Mouse (Mus musculus) midbrain, embryonic 14.5 days (tissue): ENCODE measurements around the gene Pparg. TPM values are rescaled to one million over a fixed set of nuclear protein-coding genes. Genes with fewer than 3 reads are reported as not detected.

Source experiments
- ATAC-seq: fragments of 200-750 bp; cut with Nextera tagmentation; 2 replicates; pipeline ENCODE4 v1.8.0; 2017; ENCODE audit warnings: moderate number of reproducible peaks, moderate library complexity; ENCODE audit not compliant: low FRiP score, low TSS enrichment
- DNase-seq: peaks from one replicate; pipeline ENCODE4 v3.0.0-alpha.2; 2015
- H3K27ac ChIP-seq: fragments of 300-500 bp; sonication (generic); replicated peaks from 2 replicates; pipeline ENCODE4 v1.5.1; 2014; ENCODE audit warnings: mild to moderate bottlenecking, low read depth, low read length, moderate library complexity
- H3K27me3 ChIP-seq: fragments of 300-500 bp; sonication (generic); 2 replicates; pipeline ENCODE4 v1.6.1; 2014; ENCODE audit warnings: low read length, control low read depth, mixed read lengths; ENCODE audit not compliant: control insufficient read depth, insufficient read depth
- H3K36me3 ChIP-seq: fragments of 300-500 bp; sonication (generic); 2 replicates; pipeline ENCODE4 v1.6.1; 2014; ENCODE audit warnings: low read length, control low read depth; ENCODE audit not compliant: control insufficient read depth, insufficient read depth
- H3K4me1 ChIP-seq: fragments of 300-500 bp; sonication (generic); 2 replicates; pipeline ENCODE4 v1.6.1; 2014; ENCODE audit warnings: mild to moderate bottlenecking, antibody characterized with exemption, low read length, control low read depth; ENCODE audit not compliant: control insufficient read depth, insufficient read depth
- H3K4me2 ChIP-seq: fragments of 300-500 bp; sonication (generic); 2 replicates; pipeline ENCODE4 v1.6.1; 2014; ENCODE audit warnings: mild to moderate bottlenecking, low read length, moderate library complexity
- H3K4me3 ChIP-seq: fragments of 300-500 bp; sonication (generic); replicated peaks from 2 replicates; pipeline ENCODE4 v1.5.1; 2014; ENCODE audit warnings: low read depth, low read length
- H3K9ac ChIP-seq: fragments of 300-500 bp; sonication (generic); replicated peaks from 2 replicates; pipeline ENCODE4 v1.6.1; 2014; ENCODE audit warnings: mild to moderate bottlenecking, low read length, moderate library complexity
- H3K9me3 ChIP-seq: fragments of 300-500 bp; sonication (generic); 2 replicates; pipeline ENCODE4 v1.6.1; 2016; ENCODE audit warnings: low read length, control low read depth, mixed read lengths; ENCODE audit not compliant: control insufficient read depth
- WGBS: fragments of 180-500 bp; shearing (Covaris S2); extraction: QIAGEN DNeasy Blood & Tissue Kit; methylation state at CpG from one replicate; pipeline ENCODE4 v1.1.7; 2014; 5-methylcytosine and 5-hydroxymethylcytosine counted together
- polyA plus RNA-seq: library from polyadenylated mRNA; unstranded; fragments of >200 nt; fragmentation: Nextera tagmentation; extraction: Ambion mirVana; gene quantifications from 2 replicates; pipeline ENCODE4 v1.2.1, GENCODE M21; 2014

Gene Pparg
- polyA plus RNA-seq, 1 experiment from 2014 or later: 0.36 TPM

DNA sequence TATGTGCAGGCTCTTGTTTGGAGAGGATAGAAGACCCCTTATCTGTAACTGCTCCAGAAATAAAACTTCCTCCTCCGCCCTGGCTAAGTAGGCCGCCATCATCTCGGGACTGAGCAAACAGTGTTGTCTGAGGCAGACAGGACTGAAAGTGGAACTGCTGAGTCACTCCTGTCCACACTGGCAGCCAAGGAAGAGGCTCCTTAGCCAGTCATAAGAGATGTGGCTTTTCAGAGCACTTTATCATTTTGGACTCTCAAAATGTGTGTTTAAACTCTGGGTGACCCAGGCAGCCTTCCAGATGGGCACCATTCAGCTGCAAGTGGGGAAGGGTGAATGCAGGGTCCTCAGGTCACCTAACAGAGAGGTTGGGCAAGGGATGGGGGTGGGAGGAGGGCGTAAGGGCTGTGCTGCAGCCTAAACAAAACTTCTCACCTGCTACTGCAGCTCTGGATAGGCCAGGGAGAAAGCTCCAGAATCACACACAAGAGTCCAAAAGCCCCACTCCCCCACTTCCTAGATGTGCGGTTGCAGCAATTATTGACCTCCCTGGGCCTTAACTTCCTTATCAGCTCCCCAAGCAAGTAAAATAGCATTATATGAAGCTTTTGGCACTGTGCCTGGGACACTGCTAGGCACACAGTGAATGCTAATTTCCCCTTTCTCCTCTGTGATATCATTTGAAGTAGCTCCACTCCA is 119.7 kb downstream of the Pparg start:
- Histone ChIP-seq H3K27ac (no peak overlapping the region), H3K27me3 (peaks cover 15% of the 10 kb centered on the region), H3K4me2 (no peak overlapping the region), H3K9me3 (no peaks in the 10 kb centered on the region), H3K4me3 (no peak overlapping the region), H3K36me3 (no peaks in the 10 kb centered on the region), H3K4me1 (0 out of 2 replicates have a peak, but pooled peaks cover 4% of the 10 kb centered on the region), H3K9ac (no peak overlapping the region)
- DNase-seq (peak; percentile 8), ATAC-seq (no peak)
- 28% methylated on average over 5 of the region's 5 CpGs for WGBS

DNA sequence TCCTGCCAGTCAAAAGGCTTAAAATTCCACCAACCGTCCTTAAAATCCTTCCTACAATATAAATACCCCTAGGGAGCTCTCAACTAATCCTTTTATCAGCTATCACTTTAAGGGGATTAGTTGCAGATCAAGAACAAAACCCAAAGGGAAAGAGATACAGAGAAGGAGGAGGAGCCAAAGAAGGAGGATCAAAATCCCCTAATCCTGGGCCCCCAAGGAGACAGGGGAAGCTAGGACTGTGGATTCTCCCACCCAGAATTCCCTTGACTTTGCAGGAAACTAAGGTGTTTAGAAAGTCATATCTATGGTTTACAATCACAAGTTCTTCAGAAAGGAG is 120.2 kb downstream of the Pparg start:
- H3K9ac ChIP-seq: no peak overlapping the region
- H3K9me3 ChIP-seq: no peaks in the 10 kb centered on the region
- 0% methylated on average over 1 of the region's 1 CpGs for WGBS
- no peaks in the 10 kb centered on the region for H3K36me3 ChIP-seq
- H3K4me1 ChIP-seq: 0 out of 2 replicates have a peak, but pooled peaks cover 4% of the 10 kb centered on the region
- peaks cover 15% of the 10 kb centered on the region for H3K27me3 ChIP-seq
- peak; percentile 80 for DNase-seq
- no peak overlapping the region for H3K4me3 ChIP-seq
- no peak overlapping the region for H3K4me2 ChIP-seq
- H3K27ac ChIP-seq: no peak overlapping the region
- no peak; the same call in 1 of the 2 replicates for ATAC-seq

GRCm38 (mm10) chr6:115481603-115482002 is 120.9 kb downstream of the Pparg start:
- Histone ChIP-seq H3K4me1 (0 out of 2 replicates have a peak, but pooled peaks cover 4% of the 10 kb centered on the region), H3K36me3 (no peaks in the 10 kb centered on the region), H3K4me3 (no peak overlapping the region), H3K9me3 (no peaks in the 10 kb centered on the region), H3K4me2 (no peak overlapping the region), H3K9ac (no peak overlapping the region), H3K27me3 (peaks cover 15% of the 10 kb centered on the region), H3K27ac (no peak overlapping the region)
- 26% methylated on average over 3 of the region's 3 CpGs for WGBS
- ATAC-seq (no peak), DNase-seq (peak; percentile 3)

- Histone ChIP-seq H3K36me3 (no peaks in the 10 kb centered on the region), H3K4me1 (0 out of 2 replicates have a peak, but pooled peaks cover 3% of the 10 kb centered on the region), H3K27ac (no peak overlapping the region), H3K4me2 (no peak overlapping the region), H3K27me3 (peaks cover 15% of the 10 kb centered on the region), H3K4me3 (no peak overlapping the region), H3K9me3 (no peaks in the 10 kb centered on the region), H3K9ac (no peak overlapping the region)
- DNase-seq (no peak), ATAC-seq (no peak)
- 82% methylated on average over 6 of the region's 6 CpGs for WGBS
Observed at GRCm38 (mm10) chr6:115485635-115486034, 124.9 kb downstream of the Pparg start.

GRCm38 (mm10) chr6:115489831-115490230 is 129.1 kb downstream of the Pparg start:
- H3K9ac ChIP-seq: no peak overlapping the region
- ATAC-seq: no peak
- no peak overlapping the region for H3K4me2 ChIP-seq
- no peaks in the 10 kb centered on the region for H3K36me3 ChIP-seq
- H3K4me3 ChIP-seq: no peak overlapping the region
- no peak overlapping the region for H3K27ac ChIP-seq
- H3K27me3 ChIP-seq: peaks cover 2% of the 10 kb centered on the region
- WGBS: 70% methylated on average over 9 of the region's 9 CpGs
- no peaks in the 10 kb centered on the region for H3K9me3 ChIP-seq
- no peak for DNase-seq
- no peaks in the 10 kb centered on the region for H3K4me1 ChIP-seq

GRCm38 (mm10) chr6:115492952-115493613 is 132.3 kb downstream of the Pparg start:
- Histone ChIP-seq H3K36me3 (no peaks in the 10 kb centered on the region), H3K27me3 (no peaks in the 10 kb centered on the region), H3K9me3 (no peaks in the 10 kb centered on the region), H3K4me2 (no peak overlapping the region), H3K4me3 (no peak overlapping the region), H3K9ac (no peak overlapping the region), H3K4me1 (no peaks in the 10 kb centered on the region), H3K27ac (no peak overlapping the region)
- no peak for DNase-seq
- no peak for ATAC-seq
- WGBS: 78% methylated on average over 11 of the region's 11 CpGs

DNA sequence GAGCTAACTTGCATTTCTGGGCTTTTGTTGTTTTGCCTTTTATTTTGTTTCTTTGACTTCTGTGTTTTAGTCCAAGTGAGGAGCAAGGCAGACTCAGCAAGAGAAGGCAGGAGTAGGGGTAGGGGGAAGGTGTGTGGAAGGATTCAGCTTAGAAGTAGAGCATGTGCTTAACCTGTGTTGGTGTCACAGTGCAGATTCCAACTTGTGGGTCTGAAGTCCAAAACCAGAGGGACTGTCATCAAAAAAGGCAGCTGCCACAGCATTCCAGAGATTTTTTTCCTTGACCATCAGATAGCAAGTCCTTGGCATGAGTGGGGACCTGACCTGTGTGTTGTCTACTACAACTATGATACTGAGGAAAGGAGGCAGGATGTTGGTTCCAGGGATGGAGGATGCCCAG is 133.1 kb downstream of the Pparg start:
- ATAC-seq (no peak), DNase-seq (no peak)
- H3K36me3 ChIP-seq: no peaks in the 10 kb centered on the region
- H3K4me1 ChIP-seq: no peaks in the 10 kb centered on the region
- no peaks in the 10 kb centered on the region for H3K9me3 ChIP-seq
- no peak overlapping the region for H3K9ac ChIP-seq
- H3K4me3 ChIP-seq: no peak overlapping the region
- no peak overlapping the region for H3K27ac ChIP-seq
- no peak overlapping the region for H3K4me2 ChIP-seq
- H3K27me3 ChIP-seq: no peaks in the 10 kb centered on the region

- Histone ChIP-seq H3K4me2 (no peak overlapping the region), H3K27ac (no peak overlapping the region), H3K9ac (no peak overlapping the region), H3K36me3 (no peaks in the 10 kb centered on the region), H3K9me3 (no peaks in the 10 kb centered on the region), H3K4me3 (no peak overlapping the region), H3K27me3 (no peaks in the 10 kb centered on the region), H3K4me1 (no peaks in the 10 kb centered on the region)
- ATAC-seq: no peak
- no peak for DNase-seq
- 73% methylated on average over 14 of the region's 14 CpGs for WGBS
Observed at GRCm38 (mm10) chr6:115499540-115499939, 138.8 kb downstream of the Pparg start.

DNA sequence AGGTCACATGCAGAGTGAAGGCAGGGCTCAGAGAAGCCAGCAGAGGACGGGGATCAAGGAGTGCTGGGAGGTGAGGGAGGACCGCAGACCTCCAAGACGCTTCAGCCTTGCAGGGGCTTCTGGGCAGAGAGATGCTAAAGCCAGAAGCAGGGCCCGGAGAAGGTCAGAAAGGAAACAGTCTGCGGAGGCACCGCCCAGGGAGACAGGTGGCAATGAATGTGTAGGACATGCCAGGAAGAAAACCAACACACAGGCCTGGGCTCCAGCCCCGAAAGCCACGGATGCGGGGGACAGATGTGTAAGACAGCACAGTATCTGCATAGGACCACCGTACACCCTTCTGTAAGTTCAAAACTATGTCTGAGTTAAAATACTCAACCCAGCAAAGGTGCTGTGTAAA is 139.5 kb downstream of the Pparg start:
- H3K27me3 ChIP-seq: no peaks in the 10 kb centered on the region
- no peak overlapping the region for H3K4me3 ChIP-seq
- H3K4me1 ChIP-seq: no peaks in the 10 kb centered on the region
- no peak overlapping the region for H3K9ac ChIP-seq
- no peak overlapping the region for H3K27ac ChIP-seq
- 87% methylated on average over 10 of the region's 10 CpGs for WGBS
- ATAC-seq (no peak), DNase-seq (no peak)
- no peak overlapping the region for H3K4me2 ChIP-seq
- no peaks in the 10 kb centered on the region for H3K36me3 ChIP-seq
- H3K9me3 ChIP-seq: no peaks in the 10 kb centered on the region
